Mouse (Mus musculus) lung, postnatal 36 days (tissue): ENCODE data around the gene Prom2.

Source experiments
- DNase-seq: peaks from one replicate; pipeline ENCODE4 v3.0.0; 2022; ENCODE audit warnings: mixed read lengths

The Prom2 gene

DNA sequence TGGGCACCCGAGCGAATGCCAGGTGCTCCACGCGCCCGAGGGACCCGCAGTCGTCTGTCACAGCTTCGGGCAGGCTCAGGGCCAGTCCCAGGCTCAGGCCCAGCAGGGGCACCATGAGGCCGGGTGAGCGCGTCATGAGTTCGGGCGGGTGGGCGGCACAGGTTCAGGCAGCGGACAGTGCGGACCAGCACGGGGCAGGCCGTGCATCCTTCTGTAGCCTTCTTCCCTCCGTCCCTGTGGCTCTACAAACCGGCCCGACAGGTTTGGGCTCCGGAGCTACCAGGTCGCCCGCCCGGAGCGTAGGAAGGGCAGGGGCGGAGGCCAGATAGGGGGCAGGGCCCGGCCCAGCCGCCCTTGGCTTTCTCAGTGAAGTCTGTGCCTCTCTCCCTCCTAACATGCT lies at the start of gene Prom2:
Gene Prom2, minus strand, starts transcription at position 283 of the 400 bp plus-strand sequence.
- peak; percentile 51 for DNase-seq

DNA sequence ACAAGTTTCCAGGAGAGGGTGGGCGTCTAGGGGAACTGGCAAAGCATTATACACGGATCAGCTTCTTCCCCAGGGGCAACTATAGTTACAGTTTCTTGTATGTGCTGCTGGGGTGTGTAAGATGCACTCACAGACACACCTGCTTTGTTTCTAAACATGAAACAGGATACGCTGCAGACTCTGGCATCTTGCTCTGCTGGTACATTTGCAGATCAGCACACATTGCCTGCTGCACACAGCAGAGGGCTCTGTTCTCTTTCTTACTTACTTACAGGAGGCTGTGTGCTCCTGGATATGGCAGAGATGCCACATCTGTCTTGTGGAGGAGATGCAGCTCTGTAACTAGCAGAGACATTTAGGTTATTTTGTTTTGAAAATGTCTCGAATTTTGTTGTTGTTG lies 49.6 kb upstream of the Prom2 start:
- peak; percentile 21 for DNase-seq

DNA sequence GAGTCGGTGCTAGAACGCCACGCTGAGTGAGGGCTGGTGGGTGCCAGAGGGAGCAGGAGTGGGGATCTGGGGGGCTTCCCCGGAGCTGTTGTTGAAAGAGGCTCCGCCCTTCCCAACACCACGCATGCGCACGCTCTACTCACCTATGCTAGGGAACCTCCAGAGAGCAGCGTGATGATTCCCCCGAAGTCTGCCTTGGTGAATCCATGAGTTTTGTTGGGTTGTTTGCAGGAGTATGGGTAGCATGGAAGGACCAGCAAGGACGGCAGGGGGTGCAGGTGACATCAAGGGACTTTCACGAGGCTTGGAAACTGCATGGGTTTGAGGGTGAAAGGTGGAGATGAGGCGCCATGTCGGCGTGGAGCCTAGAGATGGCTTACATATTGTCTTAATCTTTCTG lies 48.9 kb upstream of the Prom2 start:
- DNase-seq: no peak

DNA sequence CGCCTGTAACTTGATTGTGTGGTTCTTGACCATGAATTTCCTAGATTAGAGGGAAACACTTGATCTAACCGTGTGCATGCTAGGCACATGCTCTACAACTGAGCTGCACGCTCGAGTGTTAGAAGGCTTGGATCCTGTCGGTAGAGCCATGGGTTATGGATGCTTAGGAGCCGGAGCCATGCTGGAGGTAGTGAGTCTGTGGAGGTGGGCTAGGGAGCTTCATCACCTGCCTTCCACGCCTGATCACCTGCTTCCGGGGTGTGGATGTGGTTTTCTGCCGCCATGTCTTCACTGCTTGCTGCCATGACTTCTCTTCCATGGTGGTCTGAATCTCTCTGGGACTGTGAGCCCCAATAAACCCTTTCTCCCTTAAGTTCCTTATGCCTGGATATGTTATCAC lies 47.6 kb upstream of the Prom2 start:
- no peak for DNase-seq

DNA sequence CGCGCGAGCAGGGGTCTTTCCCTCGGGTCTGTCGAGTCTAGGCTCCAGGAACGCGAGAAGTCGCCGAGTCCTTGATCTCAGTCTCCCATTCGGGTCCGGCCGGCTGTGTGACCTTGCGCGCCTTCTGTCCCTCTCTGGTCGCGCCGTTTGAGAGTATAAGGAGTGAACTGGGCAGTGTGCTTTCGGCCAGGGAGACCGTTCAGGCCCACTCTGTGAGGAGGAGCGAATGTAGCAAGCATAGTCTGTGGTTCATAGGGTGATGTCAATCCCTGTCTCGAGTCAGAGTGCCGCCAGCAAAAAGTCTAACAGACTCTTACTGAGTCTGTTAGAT lies 46.2 kb upstream of the Prom2 start:
- DNase-seq: no peak

DNA sequence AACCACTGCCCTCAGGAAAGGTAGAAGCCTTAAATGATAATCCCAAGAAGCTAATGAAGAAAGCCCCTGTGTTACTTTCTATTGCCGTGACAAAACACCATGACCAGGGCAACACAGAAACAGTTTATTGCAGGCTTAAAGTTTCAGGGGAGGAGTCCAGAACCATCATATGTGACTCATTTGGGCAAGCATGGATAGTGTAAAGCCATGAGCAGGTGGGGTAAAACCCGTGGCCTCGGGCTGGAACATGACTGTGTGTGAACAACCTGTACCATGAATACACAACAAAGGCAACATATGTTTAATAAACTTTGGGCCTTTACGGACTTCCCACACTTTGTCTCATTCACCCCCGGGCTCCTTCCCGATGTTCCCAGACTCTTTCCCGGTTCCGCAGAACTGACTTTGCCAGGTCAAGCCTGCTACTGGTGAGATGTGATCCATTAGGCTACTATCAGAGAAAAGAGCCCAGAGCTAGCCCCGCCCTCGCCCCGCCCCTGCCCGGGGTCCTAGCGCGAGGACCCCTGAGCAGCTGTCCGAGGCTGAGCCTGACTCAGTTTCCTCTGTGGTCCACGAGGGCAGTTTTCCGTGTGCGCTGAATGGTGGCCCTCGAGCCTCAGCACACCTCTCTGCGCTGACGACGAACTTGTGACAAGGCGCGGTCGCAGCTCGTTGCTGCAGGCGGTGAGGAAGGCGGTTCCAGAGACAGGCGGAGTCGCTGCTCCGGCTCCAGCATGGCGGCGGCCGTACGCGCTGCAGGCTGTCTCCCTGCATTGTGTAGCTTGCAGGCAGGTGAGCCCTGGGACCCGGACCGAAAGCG lies 45.6 kb upstream of the Prom2 start, which contains the start of the genes Zfp661 and Mrps5:
Gene Zfp661, minus strand, starts transcription at position 401 of the 820 bp plus-strand sequence.
Gene Mrps5, plus strand, starts transcription at position 529 of the 820 bp plus-strand sequence.
- peak; percentile 91 for DNase-seq

DNA sequence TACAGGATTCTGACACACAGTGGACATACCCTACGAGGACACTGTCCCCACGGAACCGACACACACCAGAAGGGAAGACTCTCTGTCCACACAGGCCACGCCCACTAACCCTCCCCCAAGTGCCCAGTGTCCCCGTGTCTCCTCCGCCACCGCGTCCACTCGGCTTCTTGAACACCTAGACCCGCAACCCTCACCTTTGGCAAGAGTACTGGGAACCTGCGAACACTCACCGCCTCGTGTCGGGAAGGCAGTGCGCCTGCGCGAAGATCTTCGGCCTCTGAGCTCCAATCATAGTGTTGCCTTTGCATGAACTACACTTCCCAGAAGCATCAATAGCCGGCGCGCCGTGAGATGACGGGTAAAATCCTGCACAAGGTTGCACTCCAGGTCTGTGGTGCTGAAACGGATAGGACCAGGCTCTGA lies 43.2 kb upstream of the Prom2 start:
- DNase-seq: peak; percentile 96

DNA sequence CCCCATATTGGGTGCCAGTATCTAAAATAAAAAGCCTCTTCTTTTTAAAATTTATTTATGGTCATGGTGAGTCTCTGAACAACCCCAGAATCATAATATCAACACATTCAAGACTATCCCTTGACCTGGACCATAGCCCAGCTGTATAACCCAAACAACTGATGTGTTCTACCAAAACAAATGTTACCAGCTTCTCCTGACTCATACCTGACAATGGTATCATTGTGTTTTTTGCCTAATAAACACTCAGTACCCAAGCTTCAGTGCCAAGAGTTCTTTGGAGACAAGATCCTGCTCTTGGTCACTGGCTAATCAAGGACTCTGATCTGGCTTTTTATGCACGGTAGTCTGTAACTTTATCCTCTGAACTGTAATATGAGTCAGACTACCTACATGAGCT lies 32.1 kb upstream of the Prom2 start:
- DNase-seq: no peak

DNA sequence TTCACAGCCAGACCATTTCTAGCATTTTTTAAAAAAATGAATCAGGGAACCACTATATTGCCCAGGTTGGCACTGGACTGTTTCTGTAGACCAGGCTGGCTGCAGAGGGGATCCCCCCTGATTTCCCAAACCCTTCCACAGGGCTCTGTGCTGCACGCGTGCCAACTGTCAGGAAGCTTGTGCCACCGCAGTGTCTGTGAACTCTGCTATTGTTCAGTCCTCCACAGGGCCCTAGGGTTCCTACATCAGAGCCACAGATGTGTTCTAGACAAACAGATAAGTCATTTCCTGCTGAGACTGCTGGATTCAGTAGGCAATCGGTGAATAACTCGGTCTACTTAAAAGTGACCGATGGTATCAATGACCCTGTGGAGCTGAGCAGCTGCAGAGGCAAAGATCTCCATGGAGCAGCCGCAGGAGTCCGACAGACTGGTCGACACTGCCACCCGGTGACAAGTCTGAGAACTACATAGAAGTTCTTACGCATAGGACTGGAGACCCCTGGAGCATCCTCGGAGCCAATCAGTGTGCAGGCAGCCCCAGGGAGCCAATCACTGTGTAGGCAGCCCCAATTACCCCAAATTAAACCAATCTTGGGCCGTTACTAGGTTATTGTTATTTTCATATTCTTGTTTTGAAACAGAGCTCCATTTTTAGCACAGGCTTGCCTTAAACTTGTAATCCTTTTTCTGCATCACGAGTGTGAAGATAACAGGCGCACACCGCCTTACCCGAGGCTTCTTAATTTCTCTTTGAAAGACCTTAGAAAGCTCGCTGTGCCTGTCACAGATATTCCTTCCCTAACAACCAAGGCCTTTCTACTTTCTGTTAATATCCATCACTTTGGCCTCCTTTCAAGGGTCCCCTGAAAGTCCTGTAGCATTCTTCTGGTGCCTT lies 18.1 kb upstream of the Prom2 start:
- DNase-seq: peak; percentile 87

DNA sequence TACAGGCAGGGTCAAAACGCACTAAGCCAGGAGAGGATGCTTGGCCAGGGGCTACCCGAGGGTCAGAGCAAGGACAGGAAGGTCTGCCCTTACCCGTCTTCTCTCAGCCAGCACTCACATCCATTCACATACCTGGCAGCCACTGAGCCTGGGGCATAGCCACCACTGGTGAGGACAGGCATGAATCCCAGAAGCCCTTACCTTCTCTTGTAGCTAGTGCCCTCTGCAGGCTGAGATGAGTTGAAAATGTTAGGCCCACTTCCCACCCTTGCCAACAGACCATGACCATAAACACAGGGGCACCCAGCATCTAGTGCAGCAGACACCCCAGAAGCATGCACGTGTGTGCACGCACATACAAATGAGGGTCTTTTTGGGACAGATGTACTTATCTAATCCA lies 9.8 kb upstream of the Prom2 start:
- DNase-seq: peak; percentile 20

DNA sequence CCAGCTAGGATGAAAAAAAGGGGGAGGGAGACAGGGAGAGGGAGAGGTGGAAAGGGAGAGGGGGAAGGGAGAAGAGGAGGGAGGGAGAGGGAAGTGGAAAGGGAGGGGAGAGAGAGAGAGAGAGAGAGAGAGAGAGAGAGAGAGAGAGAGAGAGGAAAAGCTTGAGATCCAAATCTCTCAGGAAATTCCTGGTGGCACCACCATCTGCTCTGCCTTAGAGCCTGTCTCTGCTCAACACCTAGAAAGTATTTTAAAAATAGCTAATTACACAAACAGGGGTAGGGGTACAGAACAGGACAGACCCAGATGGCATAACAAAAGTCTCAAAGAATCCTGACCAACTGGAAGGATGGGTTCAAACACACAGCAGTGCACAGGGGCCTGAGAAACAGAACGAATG lies 9.2 kb upstream of the Prom2 start:
- DNase-seq: no peak

DNA sequence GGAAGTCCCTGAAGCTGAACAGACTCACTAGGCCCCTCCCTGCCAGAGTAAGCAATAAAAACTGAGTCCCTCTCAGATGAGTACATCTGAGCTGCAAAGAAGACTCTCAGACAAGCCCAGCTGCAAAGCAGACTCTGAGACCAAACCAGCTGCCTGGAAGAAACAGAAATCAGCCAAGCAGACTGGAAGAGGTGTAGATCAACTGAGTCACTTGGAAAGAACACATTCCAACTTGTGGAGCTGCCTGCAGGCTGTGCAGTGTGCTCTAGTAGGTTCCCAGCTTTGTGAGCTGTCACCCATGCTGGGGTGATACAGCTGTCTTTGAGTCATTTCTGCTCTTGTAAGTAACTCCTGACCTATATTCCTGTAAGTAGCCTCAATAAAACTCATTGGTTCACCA lies 8.4 kb upstream of the Prom2 start:
- DNase-seq: no peak

DNA sequence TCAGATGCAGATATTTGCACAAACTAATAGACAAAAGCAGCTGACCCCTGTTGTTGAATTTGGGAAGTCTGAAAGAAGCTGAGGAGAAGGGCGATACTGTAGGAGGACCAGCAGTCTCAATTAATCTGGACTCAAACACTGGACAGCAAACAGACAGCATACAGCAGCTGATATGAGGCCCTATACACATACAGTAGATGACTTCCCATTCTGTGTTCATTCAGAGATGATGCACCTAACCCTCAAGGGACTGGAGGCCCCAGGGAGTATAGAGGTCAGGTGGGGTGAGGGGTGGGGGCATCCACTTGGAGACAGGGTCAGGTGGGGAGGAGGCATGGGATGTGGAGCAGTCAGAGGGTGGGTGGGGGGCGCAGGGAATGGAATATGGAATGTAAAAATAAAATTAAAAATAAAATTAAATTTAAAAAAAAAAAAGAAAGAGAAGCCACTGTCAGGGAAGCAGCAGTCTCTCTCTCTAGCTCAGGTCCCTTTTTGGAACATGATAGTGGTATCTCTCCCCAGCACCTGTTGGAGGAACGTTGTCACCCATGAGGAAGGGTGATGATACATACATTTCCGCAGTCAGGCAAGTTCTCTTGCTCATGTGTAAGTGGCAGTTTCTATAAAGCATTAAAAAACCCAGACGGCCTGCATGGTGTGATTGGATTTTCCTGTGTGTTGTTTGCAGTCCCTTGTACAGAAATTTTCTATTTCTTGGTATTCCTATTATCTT lies 7.2 kb upstream of the Prom2 start:
- DNase-seq: no peak

DNA sequence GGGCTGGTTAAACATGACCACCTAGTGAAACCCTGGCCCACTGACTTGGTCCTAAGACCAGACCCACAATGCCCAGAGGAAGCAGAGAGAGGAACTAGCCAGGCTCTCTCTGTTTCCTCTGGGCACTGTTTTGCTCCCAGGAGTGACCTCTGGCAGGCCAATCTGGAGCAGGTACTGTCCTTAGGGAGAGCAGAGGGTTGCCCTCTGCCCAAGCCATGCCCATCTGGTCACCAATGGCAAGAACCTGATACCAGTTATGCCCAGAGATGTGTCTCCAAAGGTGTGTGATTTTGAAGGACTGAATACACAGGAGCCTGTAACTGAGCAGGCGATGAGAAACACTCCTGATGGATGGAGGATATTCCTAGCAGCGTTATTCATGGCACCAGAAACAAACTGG lies 430 bp upstream of the Prom2 start:
- no peak for DNase-seq

DNA sequence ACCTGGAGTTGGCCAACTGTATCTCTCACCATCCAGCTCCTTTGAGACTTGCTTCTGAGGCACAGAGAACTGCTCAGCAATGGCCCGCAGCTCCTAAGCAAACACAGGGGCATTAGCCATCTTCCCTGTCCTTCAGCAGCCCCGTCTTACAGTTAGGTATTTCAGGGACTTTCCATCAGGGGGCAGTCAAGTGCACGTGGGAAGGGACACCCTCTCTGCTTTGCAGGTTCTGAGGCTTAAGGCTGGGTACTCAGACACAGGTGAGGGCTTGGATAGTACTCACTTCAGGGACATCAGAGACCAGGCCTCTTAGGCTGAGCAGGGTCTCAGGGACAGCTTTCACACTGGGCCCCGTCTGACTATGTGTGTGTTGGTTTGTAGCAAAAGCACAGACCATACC lies 1.8 kb downstream of the Prom2 start:
- no peak for DNase-seq

DNA sequence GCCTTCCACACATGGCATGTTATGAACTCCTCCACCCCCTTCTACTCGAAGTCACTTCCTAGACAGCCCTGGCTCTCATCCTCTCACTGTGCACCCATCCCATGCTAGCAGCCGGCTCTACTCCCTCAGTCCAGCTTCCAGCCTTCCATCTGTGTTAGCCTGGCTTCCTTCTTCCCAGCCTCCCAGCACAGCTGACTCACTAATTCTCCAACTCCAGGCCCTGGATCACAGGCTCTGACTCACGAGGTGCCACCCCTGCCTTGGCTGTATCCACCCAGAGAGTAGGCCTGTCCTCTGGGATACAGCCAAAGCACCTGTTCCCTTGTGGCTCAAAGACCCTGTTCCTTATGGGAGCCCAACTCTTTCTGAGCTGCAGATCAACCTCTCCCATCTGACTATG lies 3.7 kb downstream of the Prom2 start:
- no peak for DNase-seq

DNA sequence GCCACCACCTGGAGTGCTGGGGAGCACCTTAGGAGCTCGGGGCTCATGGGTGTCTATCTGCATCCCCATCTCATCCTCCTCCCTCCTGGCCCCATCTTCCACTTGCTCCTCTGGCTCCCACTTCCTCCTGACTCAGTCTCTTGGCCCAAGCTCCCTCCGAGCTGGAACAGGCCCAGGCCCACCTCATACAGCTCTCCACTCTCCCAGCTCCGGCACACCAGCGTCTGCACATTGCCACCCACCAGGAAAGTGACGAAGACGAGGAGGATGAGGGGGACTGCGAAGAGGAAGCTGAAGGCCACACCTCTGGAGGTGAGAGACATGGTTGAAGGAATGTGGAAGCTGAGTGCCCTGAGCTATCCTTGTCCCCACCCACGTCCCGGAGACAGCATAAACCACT lies 5.9 kb downstream of the Prom2 start:
- DNase-seq: no peak

DNA sequence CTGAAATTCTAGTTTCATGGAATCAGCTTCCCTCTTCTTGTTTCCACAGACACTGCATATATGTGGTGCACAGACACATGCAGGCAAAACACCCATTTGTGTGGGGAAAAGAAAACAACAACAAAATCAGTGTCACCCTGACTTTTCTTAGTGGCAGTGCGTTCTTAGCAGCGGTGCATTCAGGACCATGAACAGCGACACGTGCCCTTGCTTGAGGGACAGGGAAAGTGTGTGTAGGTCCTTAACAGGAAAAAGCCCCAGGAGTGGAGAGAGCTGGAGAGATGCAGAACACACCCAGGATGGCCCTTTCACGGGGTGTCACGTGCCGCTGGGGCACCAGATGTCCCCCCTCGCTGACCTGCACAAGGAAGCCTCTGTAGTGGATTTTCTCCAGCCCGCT lies 8.9 kb downstream of the Prom2 start:
- DNase-seq: no peak

DNA sequence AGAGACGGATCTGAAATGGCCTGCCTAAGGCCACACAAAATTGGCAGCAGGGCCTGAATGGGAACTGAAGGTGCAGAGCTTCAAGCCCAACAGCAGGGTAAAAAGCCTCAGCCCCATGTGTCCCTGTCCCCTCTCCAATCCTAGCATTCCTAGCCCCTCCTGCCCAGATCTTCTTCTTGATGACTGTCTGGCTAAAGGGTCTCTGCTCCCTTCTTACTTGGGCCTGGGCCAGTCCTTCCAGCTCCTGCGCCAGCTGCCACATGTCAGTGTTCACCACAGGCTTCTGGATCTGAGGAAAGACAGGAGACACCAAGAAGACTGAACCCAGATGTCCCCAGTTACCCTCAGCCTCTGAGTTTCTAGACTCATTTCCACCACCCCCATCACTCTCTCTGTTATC lies 9.7 kb downstream of the Prom2 start:
- DNase-seq: no peak

DNA sequence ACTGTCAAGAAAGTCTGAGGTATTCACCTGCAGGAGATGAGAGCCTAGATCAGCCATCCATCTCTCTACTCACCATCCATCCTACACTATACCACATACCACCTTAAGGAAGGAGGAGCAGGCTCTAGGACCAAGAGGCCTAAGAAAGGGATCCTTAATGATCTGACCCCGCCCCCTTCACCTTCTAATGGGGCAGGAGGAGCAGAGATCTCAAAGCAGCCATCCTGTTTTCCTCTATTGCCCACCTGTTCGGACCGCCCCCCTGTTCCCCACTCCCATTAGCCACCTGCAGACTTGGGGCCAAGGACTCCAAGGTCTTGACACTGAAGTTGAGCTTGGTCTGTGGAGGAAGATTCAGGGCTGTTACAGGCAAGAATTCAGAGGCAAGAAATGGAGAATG lies 10.8 kb downstream of the Prom2 start:
- no peak for DNase-seq

DNA sequence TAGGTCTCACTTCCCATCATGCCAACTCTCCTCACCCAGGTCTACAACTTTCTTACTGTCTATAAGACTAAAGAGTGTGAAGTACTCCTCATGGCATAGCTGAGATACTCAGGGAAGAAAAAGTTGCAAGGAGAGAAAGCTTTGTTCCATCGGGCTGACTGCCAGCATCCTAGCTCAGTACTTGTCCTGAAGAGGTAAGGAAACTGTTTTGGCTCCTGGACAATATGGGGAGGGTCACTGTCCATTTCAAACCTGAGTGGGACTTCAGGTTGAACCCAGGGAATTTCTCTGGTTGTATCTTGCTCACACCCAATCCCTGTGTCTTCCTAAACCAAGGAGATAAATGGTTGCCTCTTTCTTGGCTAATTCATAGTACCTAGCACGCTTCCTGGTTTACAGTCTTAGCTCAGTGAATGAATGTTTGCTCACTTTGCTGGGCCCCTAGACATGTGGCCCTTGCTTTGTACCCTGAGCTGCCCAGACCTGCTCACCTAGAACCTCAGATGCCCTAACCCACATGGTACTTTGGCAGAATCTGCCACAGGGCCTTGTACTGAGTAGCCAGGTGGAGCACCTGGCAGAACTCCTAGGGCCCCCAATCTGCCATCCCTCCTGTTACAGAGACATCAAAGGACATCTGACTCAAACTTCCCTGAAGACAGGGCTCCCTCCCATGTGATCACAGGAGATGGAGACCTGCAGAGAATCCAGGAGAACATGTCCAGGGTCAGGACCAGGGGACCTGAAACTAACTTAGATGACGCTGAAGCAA lies 16.1 kb downstream of the Prom2 start:
- no peak for DNase-seq

DNA sequence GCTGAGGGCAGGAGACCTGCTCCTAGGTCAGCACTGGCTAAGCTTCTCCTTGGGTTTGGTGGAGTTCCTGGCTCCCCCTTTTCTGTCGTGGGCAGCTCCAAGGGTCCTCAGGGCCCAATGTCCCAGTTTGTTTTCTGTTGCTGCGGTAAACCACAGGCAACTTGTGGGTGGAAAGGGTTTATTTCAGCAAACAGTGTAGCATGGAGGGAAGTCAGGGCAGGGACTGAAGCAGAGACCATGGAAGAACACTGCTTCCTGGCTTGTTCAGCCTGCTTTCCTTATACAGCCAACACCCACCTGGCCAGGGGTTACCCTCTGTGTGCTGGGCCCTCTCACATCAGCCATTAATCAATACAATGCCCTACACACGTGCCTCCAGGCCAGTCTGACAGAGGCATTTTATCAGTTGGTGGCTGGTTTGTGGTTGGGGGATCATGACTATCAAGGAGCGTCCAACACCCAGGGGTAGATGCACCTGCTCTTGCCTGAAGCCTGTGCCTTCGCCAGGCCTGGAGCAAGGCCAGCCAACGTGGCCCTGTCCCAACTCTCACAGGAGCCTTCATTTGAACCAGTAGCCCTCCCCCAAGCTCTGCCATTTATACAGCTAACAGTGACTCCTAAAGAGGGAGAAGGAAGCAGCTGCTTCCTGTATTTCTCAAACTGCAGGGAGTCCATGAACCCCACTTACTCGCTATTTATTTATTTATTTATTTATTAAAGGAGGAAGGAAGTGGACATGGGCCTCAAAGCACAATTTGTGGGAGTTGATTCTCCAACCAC lies 17.1 kb downstream of the Prom2 start:
- no peak for DNase-seq
